Mouse (Mus musculus): ENCODE data around the gene Gm17267.
"Not testable (repeated sequence)": the region's sequence is repeated elsewhere in the genome, so short reads cannot be mapped to it uniquely, and the experiment has no call there.

Gene Gm17267

GRCm38 (mm10) chrX:126017257-126017656 is at the start of gene Gm17267:
Gene Gm17267, plus strand, starts transcription at chrX:126017557.
- DNase-seq (ENCODE audit: low spot score) = not testable (repeated sequence)

Measured in embryo, embryonic 10 days (tissue).